ENCODE assay signal across 8 mouse cellular contexts in the genomic region with DNA sequence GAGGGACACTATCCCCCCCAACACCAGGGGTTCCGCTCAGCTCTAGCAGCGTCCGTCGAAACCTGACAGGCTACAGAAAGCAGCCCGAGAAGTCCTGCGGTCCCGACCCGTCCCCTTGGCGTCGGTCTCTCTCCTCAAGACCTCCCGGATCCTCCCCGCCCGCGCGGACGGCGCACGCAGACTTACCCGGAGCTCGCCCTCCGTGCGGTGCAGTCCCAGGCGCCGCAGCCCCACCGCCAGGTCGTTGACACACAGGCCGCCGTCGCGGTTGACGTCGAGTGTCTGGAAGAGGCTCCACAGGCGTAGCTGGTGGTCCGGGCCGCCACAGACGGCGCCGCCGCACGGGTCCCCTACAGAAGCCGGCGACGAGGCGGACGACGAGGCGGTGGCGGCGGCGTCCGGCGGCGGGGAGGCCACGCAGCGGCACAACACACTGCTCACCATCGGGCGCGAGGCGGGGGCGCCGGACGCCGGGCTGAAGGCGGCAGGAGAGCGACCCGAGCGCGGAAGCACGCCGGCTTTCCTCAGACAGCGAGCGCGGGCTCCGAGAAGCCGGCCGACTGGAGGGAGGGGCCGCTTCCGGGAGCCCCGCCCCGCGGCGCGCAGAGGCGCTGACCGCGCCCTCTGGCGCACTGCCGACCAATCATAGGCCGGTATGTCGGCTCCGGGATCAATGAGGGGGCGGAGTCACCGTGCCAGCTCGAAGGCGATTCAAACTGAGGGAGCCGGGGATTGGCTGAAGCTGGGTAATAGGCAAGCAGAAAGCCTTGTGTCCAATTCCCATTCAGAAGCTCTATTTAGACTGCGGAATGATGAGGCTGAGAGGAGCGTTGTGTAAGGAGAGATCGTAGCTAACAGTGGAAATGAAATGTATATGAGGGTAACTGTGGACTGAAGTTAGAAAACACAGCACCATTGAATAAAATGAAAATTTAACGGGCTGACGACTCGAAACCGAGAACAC. TPM values are rescaled to one million over a fixed set of nuclear protein-coding genes. Genes with fewer than 3 reads are reported as not detected.
DNase-seq lines count a peak whose midpoint lies in the region; ATAC-seq lines count a peak whose summit lies in the region.

Gene Slc25a25, minus strand, starts transcription at position 565 of the 964 bp plus-strand sequence.

- no peaks in the 10 kb centered on the region for H3K9me3 ChIP-seq in hindbrain, embryonic 13.5 days

- H3K27me3 ChIP-seq in hindbrain, embryonic 13.5 days, result no peaks in the 10 kb centered on the region

- ATAC-seq in hindbrain, embryonic 13.5 days (ENCODE audit: low FRiP score), result peak; percentile 94

- WGBS in hindbrain, embryonic 13.5 days, result 1% methylated on average over 95 of the region's 103 CpGs

- peak within 1 kb of the TSS; percentile 79 for H3K4me2 ChIP-seq in hindbrain, embryonic 13.5 days

- peak within 1 kb of the TSS; percentile 87 for H3K9ac ChIP-seq in hindbrain, embryonic 13.5 days

- H3K27ac ChIP-seq in hindbrain, embryonic 13.5 days, result peak within 1 kb of the TSS; percentile 96

- H3K4me3 ChIP-seq in hindbrain, embryonic 13.5 days, result peak within 1 kb of the TSS; percentile 77

- H3K4me1 ChIP-seq in hindbrain, embryonic 13.5 days (replicated peaks), result peaks cover 45% of the 10 kb centered on the region

- DNase-seq in NIH3T3 (ENCODE audit: low read depth), result peak; percentile 100
- DNase-seq in cerebellum, postnatal 10 days, result peak; percentile 100
- peak; percentile 95 for DNase-seq in frontal cortex, postnatal 14 days (ENCODE audit: low spot score in 2 of 2)
- DNase-seq in layer of hippocampus, postnatal 25 days (ENCODE audit: extremely low spot score in 1 of 2, low spot score in 1 of 2), result peak; percentile 93 to 95
- peak; percentile 97 for DNase-seq in lung, postnatal 25 days (ENCODE audit: low spot score)
- peak; percentile 98 for DNase-seq in retina, embryonic 14.5 days (ENCODE audit: low spot score)
- DNase-seq in thymus, postnatal 4 days, result peak; percentile 98

- peaks cover 8% of the 10 kb centered on the region; the same call in 1 of the 2 replicates for H3K36me3 ChIP-seq in hindbrain, embryonic 13.5 days

RNA-seq across cellular contexts. Expression of gene Slc25a25, which starts in this region (rescaled TPM):
- polyA plus RNA-seq in hindbrain, embryonic 13.5 days (2015; fragmentation: Nextera tagmentation; extraction: Ambion mirVana), result 46.2 and 50.1 TPM in 2 replicates
- total RNA-seq in layer of hippocampus, postnatal 25 days (2021), result 10 to 100 TPM; 53.5 to 55.2 TPM

Comparison
In these comparisons a context has a peak if more than half of its experiments do, and no peak if none do; other contexts are left out.
1. Peak in every context shown above with its lines: DNase-seq, ATAC-seq, H3K4me3 ChIP-seq and H3K27ac ChIP-seq.